Mouse (Mus musculus) cerebellum, adult 2 months (tissue): ENCODE results near the gene Tbc1d22b. TPM values are rescaled to one million over a fixed set of nuclear protein-coding genes. Genes with fewer than 3 reads are reported as not detected.

Experiments
- DNase-seq, 2 experiments: peaks; one replicate each; pipeline ENCODE4 v3.0.0; 2021
- H3K27ac ChIP-seq: fragments of 200-500 bp; 2 replicates; pipeline ENCODE4 v1.5.1; 2012; ENCODE audit warnings: low read length, control low read depth, inconsistent platforms; ENCODE audit not compliant: insufficient read depth
- H3K27me3 ChIP-seq: fragments of 200-500 bp; 2 replicates; pipeline ENCODE4 v1.6.1; 2012; ENCODE audit warnings: inconsistent platforms, mild to moderate bottlenecking, low read length, moderate library complexity; ENCODE audit not compliant: control insufficient read depth, insufficient read depth
- H3K4me1 ChIP-seq: fragments of 200-500 bp; 2 replicates; pipeline ENCODE4 v1.6.1; 2011; ENCODE audit warnings: low read length; ENCODE audit not compliant: control insufficient read depth, insufficient read depth
- H3K4me3 ChIP-seq: fragments of 200-500 bp; replicated peaks from 2 replicates; pipeline ENCODE3; 2011; ENCODE audit warnings: mild to moderate bottlenecking, low read depth, low read length, control low read depth; ENCODE audit not compliant: insufficient read depth
- CTCF ChIP-seq: fragments of 200-500 bp; IDR thresholded peaks from 2 replicates; pipeline ENCODE4 v1.5.1; 2011; ENCODE audit warnings: low read depth, mild to moderate bottlenecking, control low read depth, low read length, moderate library complexity, borderline replicate concordance; ENCODE audit not compliant: insufficient read depth
- POLR2A ChIP-seq: fragments of 200-500 bp; IDR thresholded peaks from 2 replicates; pipeline ENCODE4 v1.6.1; 2011; ENCODE audit warnings: low read length, control low read depth, borderline replicate concordance; ENCODE audit not compliant: insufficient read depth
- WGBS: fragments of 180-500 bp; shearing (Covaris S2); methylation state at CpG from one replicate; pipeline ENCODE4 v1.1.7; 2018; 5-methylcytosine and 5-hydroxymethylcytosine counted together
- polyA plus RNA-seq: library from polyadenylated mRNA; depleted of rRNA; stranded (reverse); fragments of >200 nt; gene quantifications from 2 replicates; pipeline ENCODE4 v1.2.3, GENCODE M21; 2012

Gene Tbc1d22b
- polyA plus RNA-seq, 1 experiment, result 37.7 TPM

DNA sequence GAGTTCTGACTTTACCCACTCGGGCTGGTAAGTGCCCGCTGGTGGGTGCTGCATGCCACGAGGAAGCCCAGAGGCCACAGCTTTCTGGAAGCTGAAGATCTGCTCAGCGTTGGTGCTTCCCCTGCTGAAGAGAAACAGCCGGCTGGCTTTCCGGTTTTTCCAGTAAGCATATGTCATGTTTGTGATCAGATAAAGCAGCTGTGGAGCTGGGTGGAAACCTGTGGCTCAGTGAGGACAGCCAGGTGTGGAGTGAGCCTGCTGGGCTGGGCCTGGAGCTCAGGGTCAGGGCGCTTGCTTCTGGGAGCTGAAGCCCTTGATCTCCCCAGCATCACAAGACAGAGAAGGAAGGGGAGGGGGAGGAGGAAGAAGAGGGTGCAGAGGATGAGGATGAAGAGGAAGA, 7.3 kb downstream of the Tbc1d22b start:
- Histone ChIP-seq H3K27me3 (no peaks in the 10 kb centered on the region), H3K4me1 (no peaks in the 10 kb centered on the region; the same call in 1 of the 2 replicates), H3K4me3 (no peak overlapping the region), H3K27ac (no peak overlapping the region)
- no peak for DNase-seq
- TF ChIP-seq CTCF (no peak), POLR2A (no peak)
- 87% methylated on average over 7 of the region's 7 CpGs for WGBS

DNA sequence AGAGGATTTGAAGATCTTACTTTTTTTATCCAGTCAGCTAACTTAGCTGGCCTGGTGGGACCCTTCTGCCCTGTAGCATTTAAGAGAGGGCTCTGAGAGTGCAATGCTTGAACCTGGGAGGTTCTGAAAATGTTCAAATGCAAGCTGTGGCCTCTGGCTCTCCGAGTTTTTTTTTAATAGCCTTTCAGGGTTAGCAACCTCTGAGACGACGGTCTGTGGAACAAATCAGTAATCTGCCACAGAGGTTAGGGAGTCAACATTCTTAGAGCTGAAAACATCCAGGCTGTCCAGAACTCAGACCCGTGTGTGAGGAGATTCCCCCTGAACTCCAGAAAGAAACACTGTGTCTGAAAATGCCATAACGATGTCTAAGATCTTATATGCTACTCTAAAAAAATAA, 8.9 kb downstream of the Tbc1d22b start:
- Histone ChIP-seq H3K27ac (no peak overlapping the region), H3K4me3 (no peak overlapping the region), H3K4me1 (no peaks in the 10 kb centered on the region; the same call in 1 of the 2 replicates), H3K27me3 (no peaks in the 10 kb centered on the region)
- 87% methylated on average over 5 of the region's 5 CpGs for WGBS
- no peak for DNase-seq
- TF ChIP-seq POLR2A, result no peak
- TF ChIP-seq CTCF, result no peak

DNA sequence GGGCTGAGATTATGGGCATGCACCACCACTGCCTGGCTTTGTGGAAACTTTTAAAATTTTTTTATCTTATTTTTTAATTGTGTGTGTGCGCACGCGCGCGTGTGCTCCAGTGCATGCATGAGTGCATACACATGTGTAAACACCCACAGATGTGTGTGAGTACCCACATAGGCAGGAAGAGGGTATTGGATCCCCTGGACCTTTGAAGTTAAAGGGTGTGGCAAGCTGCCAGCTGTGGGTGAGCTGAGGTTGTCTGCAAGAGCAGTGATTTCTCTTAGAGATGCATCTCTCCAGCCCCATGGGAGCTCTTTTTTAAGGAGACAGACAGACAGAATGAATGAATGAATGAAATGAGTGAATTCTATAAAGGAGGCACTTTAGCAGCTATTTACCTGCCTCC, 15.9 kb downstream of the Tbc1d22b start:
- WGBS, result 100% methylated on average over 5 of the region's 5 CpGs
- Histone ChIP-seq H3K27me3 (no peaks in the 10 kb centered on the region), H3K27ac (no peak overlapping the region), H3K4me1 (peaks cover 19% of the 10 kb centered on the region), H3K4me3 (no peak overlapping the region)
- TF ChIP-seq CTCF (no peak), POLR2A (no peak)
- DNase-seq, result no peak

DNA sequence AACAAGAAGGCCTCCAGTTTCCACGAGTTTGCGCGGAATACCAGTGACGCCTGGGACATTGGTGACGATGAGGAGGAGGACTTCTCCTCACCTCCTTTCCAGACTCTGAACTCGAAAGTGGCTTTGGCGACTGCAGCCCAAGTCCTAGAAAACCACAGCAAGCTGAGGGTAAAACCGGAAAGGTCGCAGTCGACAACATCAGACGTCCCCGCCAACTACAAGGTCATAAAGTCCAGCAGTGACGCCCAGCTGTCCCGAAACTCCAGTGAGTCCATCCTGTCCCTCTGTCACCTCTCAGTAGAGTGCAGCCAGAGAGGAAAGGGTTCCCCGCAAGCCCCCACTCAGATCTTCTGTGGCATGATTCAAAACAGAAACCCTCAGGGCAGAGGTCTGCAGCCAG, 18.9 kb downstream of the Tbc1d22b start:
- 96% methylated on average over 15 of the region's 15 CpGs for WGBS
- no peak overlapping the region for H3K27ac ChIP-seq
- DNase-seq, result no peak
- TF ChIP-seq CTCF (no peak), POLR2A (no peak)
- H3K4me1 ChIP-seq, result peaks cover 23% of the 10 kb centered on the region
- no peaks in the 10 kb centered on the region for H3K27me3 ChIP-seq
- no peak overlapping the region for H3K4me3 ChIP-seq

DNA sequence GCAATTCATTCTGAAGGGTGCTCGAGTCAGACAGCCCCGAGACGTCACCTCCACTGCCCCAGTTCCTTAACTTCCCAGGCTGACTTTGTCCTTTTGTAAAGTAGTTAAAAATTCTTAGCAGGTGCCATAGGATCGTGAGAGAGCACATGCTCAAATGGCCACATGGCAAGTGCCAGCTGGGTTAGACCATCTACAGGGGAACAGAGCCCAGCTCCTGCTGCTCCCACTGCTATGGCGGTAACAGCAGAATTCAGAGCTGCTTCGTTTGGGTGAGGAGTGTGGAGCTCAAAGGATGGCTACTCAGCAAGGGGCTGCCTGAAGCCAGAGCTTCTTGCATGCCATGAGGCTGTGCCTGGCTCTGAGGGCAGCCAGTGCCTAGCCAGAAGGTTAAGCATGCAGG, 20.2 kb downstream of the Tbc1d22b start:
- WGBS, result 39% methylated on average over 6 of the region's 6 CpGs
- TF ChIP-seq CTCF (no peak), POLR2A (no peak)

DNA sequence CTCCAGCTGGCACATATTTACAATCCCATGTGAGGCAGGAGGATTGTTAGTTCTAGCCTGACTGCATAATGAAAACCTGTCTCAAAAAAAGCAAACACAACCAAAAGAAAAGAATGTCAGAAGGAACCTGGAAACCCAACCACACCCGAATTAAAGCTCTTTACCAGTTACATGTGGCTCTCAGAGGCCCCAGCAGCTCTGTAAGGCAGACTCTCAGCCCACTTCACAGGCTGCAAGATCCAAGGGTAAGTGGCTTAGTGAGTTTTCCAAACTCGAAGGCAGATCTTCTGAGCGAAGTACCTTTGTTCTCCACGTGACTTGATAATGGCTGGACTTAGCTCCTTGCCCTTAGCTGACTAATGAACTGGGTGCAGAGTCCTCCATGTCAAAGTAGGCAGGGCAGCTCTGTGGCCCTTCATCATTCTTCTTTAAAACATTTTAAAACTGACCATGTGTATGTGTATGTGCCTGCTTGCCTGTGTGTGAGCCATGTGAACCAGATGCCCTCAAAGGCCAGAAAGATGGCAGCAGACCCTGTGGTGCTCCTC, 30.1 kb downstream of the Tbc1d22b start:
- TF ChIP-seq POLR2A (no peak), CTCF (no peak)
- no peak overlapping the region for H3K27ac ChIP-seq
- no peaks in the 10 kb centered on the region for H3K27me3 ChIP-seq
- 88% methylated on average over 4 of the region's 4 CpGs for WGBS
- no peak overlapping the region for H3K4me3 ChIP-seq
- DNase-seq, result no peak
- H3K4me1 ChIP-seq, result no peaks in the 10 kb centered on the region

More for the DNA sequence above, 20.2 kb downstream of the Tbc1d22b start:
- Histone ChIP-seq H3K4me1 (peaks cover 23% of the 10 kb centered on the region), H3K4me3 (no peak overlapping the region), H3K27ac (no peak overlapping the region), H3K27me3 (no peaks in the 10 kb centered on the region)
- peak; percentile 38 to 46 for DNase-seq

DNA sequence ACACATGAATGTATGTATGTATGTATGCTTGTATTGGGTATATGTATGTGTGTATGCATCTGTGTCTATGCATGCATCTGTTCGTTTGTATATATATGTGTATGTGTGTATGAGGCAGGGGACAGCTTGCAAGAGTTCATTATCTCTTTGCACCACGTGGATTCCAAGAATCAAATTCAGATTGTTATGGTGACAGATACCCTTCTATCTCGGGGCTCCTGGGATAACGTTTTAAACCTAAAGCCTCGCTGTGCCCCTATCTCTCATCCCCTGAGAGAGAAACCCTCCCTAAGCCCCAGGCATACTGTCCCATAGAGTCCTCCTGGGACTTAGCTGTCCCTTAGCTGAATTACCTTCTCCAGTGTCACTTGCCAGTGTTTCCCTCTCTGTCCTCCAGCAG, 34.0 kb downstream of the Tbc1d22b start:
- TF ChIP-seq POLR2A (no peak), CTCF (no peak)
- no peaks in the 10 kb centered on the region for H3K27me3 ChIP-seq
- no peak overlapping the region for H3K27ac ChIP-seq
- H3K4me1 ChIP-seq, result no peaks in the 10 kb centered on the region
- no peak for DNase-seq
- 84% methylated on average over 5 of the region's 5 CpGs for WGBS
- no peak overlapping the region for H3K4me3 ChIP-seq

DNA sequence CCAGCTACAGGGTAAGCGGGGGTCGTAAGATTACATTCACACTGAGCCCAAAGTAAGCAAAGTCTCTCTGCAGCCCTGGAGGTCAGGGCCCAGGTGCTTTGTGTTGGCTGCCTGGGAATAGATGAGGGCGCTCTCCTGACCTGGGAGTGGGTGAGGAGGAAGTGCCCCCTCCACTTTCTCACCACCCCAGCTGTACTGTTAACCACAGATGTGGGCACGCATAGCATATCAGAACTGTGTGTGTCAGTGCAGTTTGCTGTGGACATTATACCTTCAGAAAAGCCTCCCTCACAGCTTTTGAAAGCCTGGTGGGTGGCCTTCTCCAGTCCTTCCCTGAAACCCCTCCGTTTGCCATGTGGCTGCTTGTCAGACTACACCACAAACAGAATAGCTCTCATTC, 34.7 kb downstream of the Tbc1d22b start:
- no peaks in the 10 kb centered on the region for H3K4me1 ChIP-seq
- no peak for DNase-seq
- TF ChIP-seq CTCF (no peak), POLR2A (no peak)
- H3K4me3 ChIP-seq, result no peak overlapping the region
- 85% methylated on average over 5 of the region's 5 CpGs for WGBS
- no peaks in the 10 kb centered on the region for H3K27me3 ChIP-seq
- no peak overlapping the region for H3K27ac ChIP-seq

DNA sequence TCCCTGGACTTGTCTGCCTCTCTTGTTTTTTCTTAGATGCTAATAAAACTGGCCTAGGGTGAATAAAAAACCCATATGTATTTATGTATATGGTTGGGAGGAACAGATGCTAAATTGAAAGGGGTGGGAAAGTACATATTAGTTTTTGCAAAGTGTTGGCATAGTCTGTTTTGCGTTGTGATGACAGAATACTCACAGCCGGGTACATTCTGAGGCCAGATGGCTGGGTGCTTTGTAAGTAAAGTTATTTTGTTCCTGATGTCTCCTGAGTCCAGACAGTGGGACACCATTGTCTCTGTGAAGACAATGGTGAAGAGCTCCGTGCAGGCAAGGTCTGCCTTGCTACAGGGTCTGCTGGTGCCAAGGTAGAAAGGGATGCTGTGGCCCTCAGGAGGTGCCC, 35.2 kb downstream of the Tbc1d22b start:
- DNase-seq, result no peak
- TF ChIP-seq POLR2A, result no peak
- TF ChIP-seq CTCF, result no peak
- no peaks in the 10 kb centered on the region for H3K4me1 ChIP-seq
- H3K4me3 ChIP-seq, result no peak overlapping the region
- 48% methylated on average over 3 of the region's 3 CpGs for WGBS
- no peak overlapping the region for H3K27ac ChIP-seq
- H3K27me3 ChIP-seq, result no peaks in the 10 kb centered on the region
